In genomic region chr14:32191926-32192325, GRCm38 (mm10) we compare ENCODE assay signal across 24 mouse cellular contexts. TPM values are rescaled to one million over a fixed set of nuclear protein-coding genes. Genes with fewer than 3 reads are reported as not detected.
DNase-seq lines count a peak whose midpoint lies in the region; ATAC-seq and TF ChIP-seq lines count a peak whose summit lies in the region.
"Had no signal": no experiment of that assay in that cellular context is flagged by ENCODE, and none has a peak within 500 bp of the region (broad histone marks: within the 10 kb centered on the region; RNA-seq: fewer than 3 reads in every experiment).

No protein-coding gene starts in this region.

- no peak for ATAC-seq in liver, embryonic 13.5 days (ENCODE audit: low read depth)
- no peak for ATAC-seq in liver, embryonic 11.5 days (replicated peaks; ENCODE audit: low FRiP score)
- 0 out of 2 replicates have a peak, but pooled peaks have one; percentile 31 for ATAC-seq in erythroblast, adult 5-6 weeks (replicated peaks; ENCODE audit: low FRiP score, poor library complexity, severe bottlenecking)
- no peak for ATAC-seq in liver, postnatal 0 days
- ATAC-seq: forebrain, embryonic 16.5 days; hindbrain, postnatal 0 days had no signal

- H3K4me1 ChIP-seq in liver, embryonic 13.5 days (replicated peaks) = peaks cover 6% of the 10 kb centered on the region
- no peaks in the 10 kb centered on the region for H3K4me1 ChIP-seq in liver, embryonic 11.5 days (replicated peaks; ENCODE audit: control insufficient read depth, insufficient read depth, low read length)
- peaks cover 6% of the 10 kb centered on the region; the same call in 1 of the 2 replicates for H3K4me1 ChIP-seq in liver, postnatal 0 days (ENCODE audit: insufficient read depth)
- H3K4me1 ChIP-seq: embryonic facial prominence, embryonic 15.5 days; heart, embryonic 13.5 days; hindbrain, embryonic 12.5 days had no signal

- H3K9ac ChIP-seq in liver, embryonic 13.5 days = no peak overlapping the region
- no peak overlapping the region for H3K9ac ChIP-seq in liver, embryonic 11.5 days (ENCODE audit: low read depth, low read length)
- no peak overlapping the region for H3K9ac ChIP-seq in liver, postnatal 0 days (replicated peaks)
- H3K9ac ChIP-seq: embryonic facial prominence, embryonic 15.5 days; heart, embryonic 13.5 days; hindbrain, embryonic 12.5 days had no signal

- TF ChIP-seq CTCF in liver, postnatal 0 days (IDR thresholded peaks at IDR 0.05; ENCODE audit: low read depth) = no peak

- no peak for DNase-seq in liver, embryonic 13.5 days
- DNase-seq in liver, embryonic 11.5 days (ENCODE audit: low spot score) = no peak
- DNase-seq in liver, postnatal 0 days = no peak
- no peak for DNase-seq in left cerebral cortex, postnatal 14 days (ENCODE audit: low spot score in 2 of 2)
- no peak for DNase-seq in retina, embryonic 14.5 days (ENCODE audit: low spot score)

- no peaks in the 10 kb centered on the region for H3K27me3 ChIP-seq in liver, embryonic 13.5 days
- H3K27me3 ChIP-seq in liver, embryonic 11.5 days (replicated peaks; ENCODE audit: control insufficient read depth, insufficient read depth, low read length) = no peaks in the 10 kb centered on the region
- no peaks in the 10 kb centered on the region for H3K27me3 ChIP-seq in liver, postnatal 0 days (ENCODE audit: insufficient read depth, low read length)
- H3K27me3 ChIP-seq: embryonic facial prominence, embryonic 15.5 days; heart, embryonic 13.5 days; hindbrain, embryonic 12.5 days had no signal

- intact Hi-C loops in left cerebral cortex, postnatal 14 days (cut with DNase I) = no loop called here

- 50% methylated on average over 5 of the region's 5 CpGs for WGBS in liver, embryonic 13.5 days (ENCODE audit: insufficient replicate concordance)
- 61% methylated on average over 5 of the region's 5 CpGs for WGBS in liver, embryonic 11.5 days
- 77% methylated on average over 5 of the region's 5 CpGs for WGBS in liver, postnatal 0 days (ENCODE audit: insufficient replicate concordance)

- peaks cover 75% of the 10 kb centered on the region for H3K36me3 ChIP-seq in liver, embryonic 13.5 days
- H3K36me3 ChIP-seq in liver, embryonic 11.5 days (ENCODE audit: control insufficient read depth, insufficient read depth, low read length) = peaks cover 38% of the 10 kb centered on the region
- peaks cover 51% of the 10 kb centered on the region for H3K36me3 ChIP-seq in liver, postnatal 0 days (replicated peaks; ENCODE audit: insufficient read depth, low read length)

- H3K4me3 ChIP-seq in liver, embryonic 13.5 days (replicated peaks) = no peak overlapping the region
- no peak overlapping the region for H3K4me3 ChIP-seq in liver, embryonic 11.5 days (ENCODE audit: low read depth, low read length)
- no peak overlapping the region for H3K4me3 ChIP-seq in liver, postnatal 0 days (ENCODE audit: low read depth, low read length)
- H3K4me3 ChIP-seq: embryonic facial prominence, embryonic 15.5 days; heart, embryonic 13.5 days; hindbrain, embryonic 12.5 days had no signal

- H3K4me2 ChIP-seq in liver, embryonic 13.5 days = no peak overlapping the region
- H3K4me2 ChIP-seq in liver, embryonic 11.5 days = no peak overlapping the region
- H3K4me2 ChIP-seq in liver, postnatal 0 days (ENCODE audit: low read depth, low read length) = no peak overlapping the region
- H3K4me2 ChIP-seq: embryonic facial prominence, embryonic 15.5 days; heart, embryonic 13.5 days; hindbrain, embryonic 12.5 days had no signal

- H3K9me3 ChIP-seq in liver, embryonic 13.5 days (replicated peaks) = no peaks in the 10 kb centered on the region
- H3K9me3 ChIP-seq in liver, embryonic 11.5 days (ENCODE audit: control insufficient read depth, low read length) = no peaks in the 10 kb centered on the region
- H3K9me3 ChIP-seq in liver, postnatal 0 days (ENCODE audit: low read length) = no peaks in the 10 kb centered on the region
- H3K9me3 ChIP-seq: embryonic facial prominence, embryonic 15.5 days; G1E; heart, embryonic 13.5 days; hindbrain, embryonic 12.5 days had no signal

- peak overlapping the region; percentile 37; the same call in 1 of the 2 replicates for H3K27ac ChIP-seq in liver, embryonic 13.5 days
- H3K27ac ChIP-seq in liver, embryonic 11.5 days (ENCODE audit: low read depth, low read length) = no peak overlapping the region
- H3K27ac ChIP-seq in liver, postnatal 0 days (ENCODE audit: low read depth) = 0 out of 2 replicates have a peak overlapping the region, but pooled peaks have one; percentile 32
- H3K27ac ChIP-seq: embryonic facial prominence, embryonic 15.5 days; heart, embryonic 13.5 days; hindbrain, embryonic 12.5 days; hindbrain, postnatal 0 days had no signal

- no peak for TF ChIP-seq EP300 in liver, postnatal 0 days (IDR thresholded peaks at IDR 0.05; ENCODE audit: low read depth)

RNA-seq across cellular contexts. Expression of gene Timm23, which starts 9.8 kb away (rescaled TPM):
- polyA plus RNA-seq in liver, embryonic 13.5 days (2015; fragmentation: Nextera tagmentation; extraction: Ambion mirVana) = 266 and 271 TPM in 2 replicates
- polyA plus RNA-seq in liver, embryonic 11.5 days (2014; fragmentation: Nextera tagmentation; extraction: Ambion mirVana) = 425 and 431 TPM in 2 replicates
- 41.2 and 49.4 TPM in 2 replicates for total RNA-seq in erythroblast, adult 5-6 weeks (2015; ENCODE audit: low replicate concordance)
- 11.2 and 15.3 TPM in 2 replicates for total RNA-seq in erythroblast, adult 5-6 weeks (2017; ENCODE audit: low replicate concordance)
- 211 and 219 TPM in 2 replicates for polyA plus RNA-seq in liver, postnatal 0 days (2015; fragmentation: Nextera tagmentation; extraction: Ambion mirVana)
- total RNA-seq in left cerebral cortex, postnatal 14 days (2021) = 10 to 100 TPM; 66.5 to 71.5 TPM

RNA-seq across cellular contexts. Expression of gene Parg, which starts 9.8 kb away (rescaled TPM):
- 14.6 and 18.4 TPM in 2 replicates for polyA plus RNA-seq in liver, embryonic 13.5 days (2015; fragmentation: Nextera tagmentation; extraction: Ambion mirVana)
- polyA plus RNA-seq in liver, embryonic 11.5 days (2014; fragmentation: Nextera tagmentation; extraction: Ambion mirVana) = 37.2 and 41.3 TPM in 2 replicates
- total RNA-seq in erythroblast, adult 5-6 weeks (2015; ENCODE audit: low replicate concordance) = 12.7 and 19.2 TPM in 2 replicates
- 28.6 and 39.1 TPM in 2 replicates for total RNA-seq in erythroblast, adult 5-6 weeks (2017; ENCODE audit: low replicate concordance)
- 7.0 and 7.4 TPM in 2 replicates for polyA plus RNA-seq in liver, postnatal 0 days (2015; fragmentation: Nextera tagmentation; extraction: Ambion mirVana)
- 10 to 100 TPM; 35.7 to 44.0 TPM for total RNA-seq in left cerebral cortex, postnatal 14 days (2021)

RNA-seq across cellular contexts. Expression of gene Ncoa4, which starts 32.3 kb away (rescaled TPM):
- polyA plus RNA-seq in liver, embryonic 13.5 days (2015; fragmentation: Nextera tagmentation; extraction: Ambion mirVana) = 288 and 359 TPM in 2 replicates
- polyA plus RNA-seq in liver, embryonic 11.5 days (2014; fragmentation: Nextera tagmentation; extraction: Ambion mirVana) = 172 and 197 TPM in 2 replicates
- 661 and 684 TPM in 2 replicates for total RNA-seq in erythroblast, adult 5-6 weeks (2015; ENCODE audit: low replicate concordance)
- 773 and 931 TPM in 2 replicates for total RNA-seq in erythroblast, adult 5-6 weeks (2017; ENCODE audit: low replicate concordance)
- 126 and 141 TPM in 2 replicates for polyA plus RNA-seq in liver, postnatal 0 days (2015; fragmentation: Nextera tagmentation; extraction: Ambion mirVana)
- 100 to 1,000 TPM; 123 to 136 TPM for total RNA-seq in left cerebral cortex, postnatal 14 days (2021)

RNA-seq across cellular contexts. Expression of gene Msmb, which starts 50.1 kb away (rescaled TPM):
- polyA plus RNA-seq in liver, embryonic 13.5 days (2015; fragmentation: Nextera tagmentation; extraction: Ambion mirVana) = 0.33 and 0.45 TPM in 2 replicates
- 0.38 TPM in 1 of 2 replicates, not detected in the other for polyA plus RNA-seq in liver, embryonic 11.5 days (2014; fragmentation: Nextera tagmentation; extraction: Ambion mirVana)
- not detected in 2 replicates for total RNA-seq in erythroblast, adult 5-6 weeks (2015; ENCODE audit: low replicate concordance)
- 5.2 TPM in 1 of 2 replicates, not detected in the other for total RNA-seq in erythroblast, adult 5-6 weeks (2017; ENCODE audit: low replicate concordance)
- 0.22 and 0.44 TPM in 2 replicates for polyA plus RNA-seq in liver, postnatal 0 days (2015; fragmentation: Nextera tagmentation; extraction: Ambion mirVana)
- total RNA-seq in left cerebral cortex, postnatal 14 days (2021) = not detected
- total RNA-seq: adrenal gland, postnatal 10 days; adrenal gland, postnatal 4 days; common myeloid progenitor, adult 5-6 weeks; gastrocnemius, postnatal 25 days; granulocyte monocyte progenitor cell, adult 5-6 weeks; heart, adult 8-10 months; heart, postnatal 36 days; hindbrain, postnatal 0 days had no signal
- polyA plus RNA-seq: brain, embryonic 14.5 days; embryonic facial prominence, embryonic 11.5 days; embryonic facial prominence, embryonic 15.5 days; forebrain, embryonic 11.5 days; forebrain, embryonic 16.5 days; frontal cortex, adult 2 months; G1E; heart, embryonic 13.5 days; heart, postnatal 0 days; hindbrain, embryonic 12.5 days; hindbrain, postnatal 0 days had no signal
